Mouse (Mus musculus): ENCODE results near the gene Kxd1.

GRCm38 (mm10) chr8:70522592-70523403 lies 5.0 kb downstream of the Kxd1 start:
- TF ChIP-seq CTCF (IDR thresholded peaks at IDR 0.05; ENCODE audit: low read depth, low read length), result peak; percentile 65
- TF ChIP-seq POLR2A (IDR thresholded peaks at IDR 0.05; ENCODE audit: extremely low read depth, insufficient read depth, low read length), result peak; percentile 72; the same call in 1 of the 2 replicates
